Mouse (Mus musculus) splenic B cell, adult 2 months (primary cell): ENCODE results near the gene Gtf2a1.
A peak's percentile ranks its signal among the peaks of the same experiment; 100 is the strongest.

Experiments used
- DNase-seq: peaks from one replicate; pipeline ENCODE4 v3.0.0-alpha.2; 2011; ENCODE audit warnings: low read depth, low spot score
- H3K27me3 ChIP-seq: 2 replicates; pipeline ENCODE4 v1.6.1; 2012; ENCODE audit warnings: mild to moderate bottlenecking, low read length, moderate library complexity, mixed read lengths; ENCODE audit not compliant: control insufficient read depth, poor library complexity, insufficient read depth, severe bottlenecking
- H3K36me3 ChIP-seq: 2 replicates; pipeline ENCODE4 v1.6.1; 2012; ENCODE audit warnings: mild to moderate bottlenecking, low read length, moderate library complexity, mixed read lengths; ENCODE audit not compliant: control insufficient read depth, poor library complexity, insufficient read depth, severe bottlenecking

Gtf2a1 gene

GRCm38 (mm10) chr12:91589847-91590690 lies at the start of gene Gtf2a1:
Gene Gtf2a1, minus strand, starts transcription at chr12:91590487.
- Histone ChIP-seq H3K36me3 (no peaks in the 10 kb centered on the region; the same call in 1 of the 2 replicates), H3K27me3 (no peaks in the 10 kb centered on the region)
- peak; percentile 97 for DNase-seq

- DNase-seq = no peak
- H3K36me3 ChIP-seq = no peaks in the 10 kb centered on the region
These were observed 48.1 kb upstream of the Gtf2a1 start for GRCm38 (mm10) chr12:91638351-91638750.

GRCm38 (mm10) chr12:91637136-91637909 lies 47.0 kb upstream of the Gtf2a1 start:
- DNase-seq = no peak
- no peaks in the 10 kb centered on the region for H3K36me3 ChIP-seq
- H3K27me3 ChIP-seq = no peaks in the 10 kb centered on the region

More at GRCm38 (mm10) chr12:91638351-91638750, 48.1 kb upstream of the Gtf2a1 start:
- H3K27me3 ChIP-seq = no peaks in the 10 kb centered on the region

GRCm38 (mm10) chr12:91626482-91626881 lies 36.2 kb upstream of the Gtf2a1 start:
- no peaks in the 10 kb centered on the region for H3K36me3 ChIP-seq
- H3K27me3 ChIP-seq = no peaks in the 10 kb centered on the region
- no peak for DNase-seq

- no peaks in the 10 kb centered on the region for H3K27me3 ChIP-seq
- peak; percentile 69 for DNase-seq
- no peaks in the 10 kb centered on the region for H3K36me3 ChIP-seq
These were observed 34.7 kb upstream of the Gtf2a1 start for GRCm38 (mm10) chr12:91625013-91625412.

- DNase-seq = no peak
- Histone ChIP-seq H3K36me3 (no peaks in the 10 kb centered on the region), H3K27me3 (no peaks in the 10 kb centered on the region)
These were observed 19.1 kb upstream of the Gtf2a1 start for GRCm38 (mm10) chr12:91609425-91609824.

GRCm38 (mm10) chr12:91607678-91608077 lies 17.4 kb upstream of the Gtf2a1 start:
- Histone ChIP-seq H3K27me3 (no peaks in the 10 kb centered on the region), H3K36me3 (no peaks in the 10 kb centered on the region)
- DNase-seq = no peak

GRCm38 (mm10) chr12:91606651-91607050 lies 16.4 kb upstream of the Gtf2a1 start:
- H3K27me3 ChIP-seq = no peaks in the 10 kb centered on the region
- DNase-seq = no peak
- H3K36me3 ChIP-seq = no peaks in the 10 kb centered on the region

- DNase-seq = no peak
- Histone ChIP-seq H3K27me3 (no peaks in the 10 kb centered on the region), H3K36me3 (no peaks in the 10 kb centered on the region)
These were observed 14.3 kb upstream of the Gtf2a1 start for GRCm38 (mm10) chr12:91604600-91604999.

GRCm38 (mm10) chr12:91592128-91592527 lies 1.8 kb upstream of the Gtf2a1 start:
- Histone ChIP-seq H3K36me3 (no peaks in the 10 kb centered on the region; the same call in 1 of the 2 replicates), H3K27me3 (no peaks in the 10 kb centered on the region)
- DNase-seq = peak; percentile 83

GRCm38 (mm10) chr12:91591191-91591590 lies 904 bp upstream of the Gtf2a1 start:
- Histone ChIP-seq H3K36me3 (no peaks in the 10 kb centered on the region; the same call in 1 of the 2 replicates), H3K27me3 (no peaks in the 10 kb centered on the region)
- no peak for DNase-seq

- Histone ChIP-seq H3K27me3 (no peaks in the 10 kb centered on the region), H3K36me3 (no peaks in the 10 kb centered on the region; the same call in 1 of the 2 replicates)
- peak; percentile 38 for DNase-seq
These were observed 429 bp upstream of the Gtf2a1 start for GRCm38 (mm10) chr12:91590716-91591115.

GRCm38 (mm10) chr12:91589542-91589846 lies 793 bp downstream of the Gtf2a1 start:
- no peak for DNase-seq
- Histone ChIP-seq H3K27me3 (no peaks in the 10 kb centered on the region), H3K36me3 (peaks cover 1% of the 10 kb centered on the region; the same call in 1 of the 2 replicates)

GRCm38 (mm10) chr12:91588670-91589541 lies 1.4 kb downstream of the Gtf2a1 start:
- Histone ChIP-seq H3K27me3 (no peaks in the 10 kb centered on the region), H3K36me3 (peaks cover 1% of the 10 kb centered on the region)
- peak; percentile 74 for DNase-seq
